Mouse (Mus musculus): Measurements from ENCODE around the gene Hk1.

The Hk1 gene

GRCm38 (mm10) chr10:62358827-62359226 lies 20.9 kb downstream of the Hk1 start:
- no peak for TF ChIP-seq GATA4 (IDR thresholded peaks at IDR 0.05; ENCODE audit: insufficient replicate concordance, low read length)

- TF ChIP-seq GATA4 (IDR thresholded peaks at IDR 0.05; ENCODE audit: insufficient replicate concordance, low read length) = no peak
Measured at GRCm38 (mm10) chr10:62356105-62356730, 23.5 kb downstream of the Hk1 start.

DNA sequence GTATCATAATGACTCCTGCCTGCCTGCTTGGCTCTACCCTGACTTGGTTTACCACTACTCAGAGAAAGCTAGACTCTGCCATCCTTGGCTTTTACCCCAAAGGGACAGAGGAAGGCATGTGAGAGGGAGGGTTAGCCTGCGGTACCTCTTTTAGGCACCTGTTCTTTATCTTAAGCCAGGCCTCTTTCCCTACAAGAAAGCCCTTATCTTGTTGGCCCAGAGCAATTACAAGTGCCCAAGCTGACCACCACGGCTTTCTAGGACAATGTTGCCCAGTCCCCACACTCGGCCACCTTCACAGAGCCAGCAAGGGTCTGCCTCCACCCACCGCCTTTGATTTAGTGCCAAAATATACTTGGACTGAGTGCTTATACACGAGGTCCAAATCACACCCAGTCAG lies 34.6 kb downstream of the Hk1 start:
- TF ChIP-seq GATA4 (IDR thresholded peaks at IDR 0.05; ENCODE audit: insufficient replicate concordance, low read length) = no peak

DNA sequence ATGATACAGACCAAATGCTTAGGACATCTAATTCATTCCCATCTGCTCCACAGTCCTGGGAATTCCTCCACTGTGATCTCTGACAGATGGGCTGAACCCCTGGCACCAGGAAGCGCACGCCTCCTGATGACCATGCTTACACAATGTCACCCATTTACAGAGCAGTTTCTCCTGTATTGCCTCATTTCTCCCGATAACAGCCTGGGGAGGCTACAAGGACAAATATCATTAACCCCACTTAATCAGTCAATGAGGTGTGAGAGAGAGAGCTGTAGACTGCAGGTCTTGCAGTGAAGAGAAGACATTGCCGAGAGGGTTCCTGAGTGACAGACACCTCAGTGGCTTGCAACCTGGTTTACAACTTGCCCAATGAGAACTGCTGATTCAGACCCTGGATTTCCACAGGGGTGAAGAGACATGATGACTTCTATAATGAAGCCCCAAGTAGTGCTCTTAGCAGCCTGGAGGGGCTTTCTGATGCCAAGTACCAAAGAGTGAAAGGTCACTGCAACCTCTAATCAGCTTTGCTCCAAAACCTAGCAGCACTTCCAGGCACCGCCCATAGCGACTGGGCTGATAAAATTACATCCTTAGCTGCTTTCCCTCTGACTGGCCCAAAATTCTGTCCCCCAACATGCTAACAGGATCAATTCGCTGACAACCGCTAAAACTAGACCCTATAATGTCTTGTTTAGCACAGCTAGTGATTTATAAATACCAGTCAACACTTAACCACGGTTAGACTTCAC lies 35.5 kb downstream of the Hk1 start:
- TF ChIP-seq GATA4 (IDR thresholded peaks at IDR 0.05; ENCODE audit: insufficient replicate concordance, low read length) = no peak

GRCm38 (mm10) chr10:62342512-62342911 lies 37.2 kb downstream of the Hk1 start:
- no peak for TF ChIP-seq GATA4 (IDR thresholded peaks at IDR 0.05; ENCODE audit: insufficient replicate concordance, low read length)

GRCm38 (mm10) chr10:62341956-62342355 lies 37.8 kb downstream of the Hk1 start:
- TF ChIP-seq GATA4 (IDR thresholded peaks at IDR 0.05; ENCODE audit: insufficient replicate concordance, low read length) = no peak

DNA sequence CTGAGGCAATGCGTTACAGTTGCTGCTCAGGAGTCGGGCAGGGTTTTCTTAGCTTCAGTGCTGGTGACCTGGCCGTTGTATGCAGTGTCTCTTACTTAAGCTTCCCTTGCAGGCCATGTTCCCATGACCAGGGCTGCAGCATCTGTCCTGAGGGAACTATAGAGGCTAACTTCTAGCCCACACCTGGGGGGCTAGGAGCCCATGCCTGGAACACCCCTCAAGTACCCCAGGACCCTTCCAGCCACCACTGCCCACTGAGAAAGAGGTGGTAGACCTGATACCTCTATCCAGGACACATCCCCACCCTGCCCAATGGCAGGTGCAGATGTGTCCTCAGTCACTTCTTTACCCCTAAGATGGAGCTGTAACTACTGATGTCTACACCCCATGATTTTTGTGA lies 38.7 kb downstream of the Hk1 start:
- no peak for TF ChIP-seq GATA4 (IDR thresholded peaks at IDR 0.05; ENCODE audit: insufficient replicate concordance, low read length)

- TF ChIP-seq GATA4 (IDR thresholded peaks at IDR 0.05; ENCODE audit: insufficient replicate concordance, low read length) = peak; percentile 73; the same call in 1 of the 2 replicates
Measured at GRCm38 (mm10) chr10:62340095-62340731, 39.5 kb downstream of the Hk1 start.

- TF ChIP-seq GATA4 (IDR thresholded peaks at IDR 0.05; ENCODE audit: insufficient replicate concordance, low read length) = no peak
Measured at GRCm38 (mm10) chr10:62339211-62340094, 40.3 kb downstream of the Hk1 start.

GRCm38 (mm10) chr10:62338626-62339025 lies 41.1 kb downstream of the Hk1 start:
- TF ChIP-seq GATA4 (IDR thresholded peaks at IDR 0.05; ENCODE audit: insufficient replicate concordance, low read length) = no peak

- no peak for TF ChIP-seq GATA4 (IDR thresholded peaks at IDR 0.05; ENCODE audit: insufficient replicate concordance, low read length)
Measured at GRCm38 (mm10) chr10:62338176-62338575, 41.5 kb downstream of the Hk1 start.

DNA sequence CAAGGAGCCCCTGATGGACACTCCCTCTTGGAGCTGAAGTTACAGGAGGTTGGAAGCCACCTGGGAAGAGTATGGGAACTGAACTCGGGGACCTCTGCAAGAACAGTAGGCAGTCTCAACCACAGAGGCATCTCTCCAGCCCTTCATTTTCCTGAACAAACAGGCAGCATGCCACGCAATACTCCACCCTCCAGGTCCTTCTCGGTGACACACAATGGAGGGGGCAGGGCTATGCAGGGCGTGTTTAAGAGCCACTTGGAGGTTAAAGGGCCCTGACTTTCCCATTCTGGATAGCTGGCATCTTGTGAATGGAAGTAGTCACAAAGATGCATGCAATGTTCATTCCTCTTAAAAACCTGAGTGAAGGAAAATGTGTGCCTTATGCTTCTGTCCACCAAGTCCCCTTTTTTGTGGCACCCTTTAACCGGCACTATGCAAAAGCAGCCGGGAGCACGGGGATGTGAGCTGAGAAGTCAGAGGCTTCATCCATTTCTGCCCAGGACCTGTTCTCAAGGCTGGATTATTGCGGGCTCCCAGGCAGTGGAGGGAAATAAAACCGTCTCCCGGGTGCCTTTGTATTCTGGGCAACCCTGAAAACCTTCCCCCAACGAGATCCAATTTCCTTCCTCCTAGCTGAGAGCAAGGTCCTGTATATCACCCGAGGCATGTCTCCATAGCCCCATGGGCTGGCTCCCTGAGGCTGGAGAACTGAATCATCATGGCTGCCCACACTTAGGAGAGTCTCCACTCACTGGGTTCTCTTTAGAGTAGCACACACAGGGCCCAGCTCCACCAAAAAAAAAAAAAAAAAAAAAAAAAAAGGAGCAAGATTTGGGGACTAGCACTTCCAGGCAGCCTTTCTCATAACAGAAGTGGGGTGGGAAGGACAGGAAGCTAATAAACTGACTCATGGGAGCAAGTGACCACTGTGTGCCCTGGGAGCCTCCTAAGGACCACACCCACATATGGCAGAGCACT lies 42.8 kb downstream of the Hk1 start:
- TF ChIP-seq GATA4 (IDR thresholded peaks at IDR 0.05; ENCODE audit: insufficient replicate concordance, low read length) = no peak

DNA sequence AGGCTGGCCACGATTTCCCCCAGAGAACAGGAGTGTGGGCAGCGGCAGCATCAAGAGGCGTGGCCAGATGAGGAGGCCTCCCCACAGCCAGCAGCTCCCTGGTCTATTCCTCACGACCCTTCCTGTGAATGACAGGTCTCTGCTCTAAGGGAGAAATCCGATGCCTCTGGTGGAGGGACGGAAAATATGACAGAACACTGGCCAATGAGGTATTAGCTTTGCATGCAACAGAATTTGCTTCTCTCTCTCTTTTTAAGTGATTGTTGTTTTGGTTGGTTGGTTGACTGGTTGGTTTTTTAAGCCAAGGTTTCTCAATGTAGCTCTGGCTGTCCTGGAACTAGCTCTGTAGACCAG lies 44.3 kb downstream of the Hk1 start:
- no peak for TF ChIP-seq GATA4 (IDR thresholded peaks at IDR 0.05; ENCODE audit: insufficient replicate concordance, low read length)

All from liver, adult (tissue).